Mouse (Mus musculus) spleen, adult 2 months (tissue): ENCODE data around the gene C530008M17Rik. TPM values are rescaled to one million over a fixed set of nuclear protein-coding genes. Genes with fewer than 3 reads are reported as not detected.

ENCODE experiments used
- DNase-seq, 2 experiments: peaks; one replicate each; pipeline versions ENCODE4 v3.0.0 to v3.0.0-alpha.2; 2012 to 2021; ENCODE audit warnings: low spot score in 2 of 2, low read depth in 1 of 2
- H3K27ac ChIP-seq: fragments of 200-500 bp; 2 replicates; pipeline ENCODE4 v1.5.1; 2012; ENCODE audit warnings: low read length, inconsistent platforms; ENCODE audit not compliant: insufficient read depth
- H3K27me3 ChIP-seq: fragments of 200-500 bp; 2 replicates; pipeline ENCODE4 v1.6.1; 2012; ENCODE audit warnings: mild to moderate bottlenecking, moderate library complexity, low read length, inconsistent platforms; ENCODE audit not compliant: control insufficient read depth, insufficient read depth
- H3K36me3 ChIP-seq: fragments of 200-500 bp; 2 replicates; pipeline ENCODE4 v1.6.1; 2012; ENCODE audit warnings: mild to moderate bottlenecking, low read length, inconsistent platforms; ENCODE audit not compliant: control insufficient read depth, insufficient read depth
- H3K4me1 ChIP-seq: fragments of 200-500 bp; 2 replicates; pipeline ENCODE4 v1.6.1; 2011; ENCODE audit warnings: inconsistent platforms; ENCODE audit not compliant: control insufficient read depth, insufficient read depth, insufficient read length
- H3K4me3 ChIP-seq: fragments of 200-500 bp; 2 replicates; pipeline ENCODE4 v1.5.1; 2011; ENCODE audit warnings: mild to moderate bottlenecking, inconsistent platforms; ENCODE audit not compliant: insufficient read depth, insufficient read length; ENCODE audit errors: extremely low read depth
- CTCF ChIP-seq: fragments of 200-500 bp; IDR thresholded peaks from 2 replicates; pipeline ENCODE4 v1.5.1; 2011; ENCODE audit warnings: mild to moderate bottlenecking, inconsistent platforms; ENCODE audit not compliant: insufficient read depth, insufficient read length, insufficient replicate concordance; ENCODE audit errors: extremely low read depth
- POLR2A ChIP-seq: fragments of 200-500 bp; IDR thresholded peaks from 2 replicates; pipeline ENCODE4 v1.6.1; 2011; ENCODE audit warnings: low read depth, low read length, inconsistent platforms
- WGBS: fragments of 180-500 bp; shearing (Covaris S2); methylation state at CpG from one replicate; pipeline ENCODE4 v1.1.7; 2018; 5-methylcytosine and 5-hydroxymethylcytosine counted together
- polyA plus RNA-seq: library from polyadenylated mRNA; depleted of rRNA; stranded (reverse); fragments of >200 nt; gene quantifications from 2 replicates; pipeline ENCODE4 v1.2.3, GENCODE M21; 2012

Gene C530008M17Rik
- polyA plus RNA-seq, 1 experiment = 4.2 TPM

DNA sequence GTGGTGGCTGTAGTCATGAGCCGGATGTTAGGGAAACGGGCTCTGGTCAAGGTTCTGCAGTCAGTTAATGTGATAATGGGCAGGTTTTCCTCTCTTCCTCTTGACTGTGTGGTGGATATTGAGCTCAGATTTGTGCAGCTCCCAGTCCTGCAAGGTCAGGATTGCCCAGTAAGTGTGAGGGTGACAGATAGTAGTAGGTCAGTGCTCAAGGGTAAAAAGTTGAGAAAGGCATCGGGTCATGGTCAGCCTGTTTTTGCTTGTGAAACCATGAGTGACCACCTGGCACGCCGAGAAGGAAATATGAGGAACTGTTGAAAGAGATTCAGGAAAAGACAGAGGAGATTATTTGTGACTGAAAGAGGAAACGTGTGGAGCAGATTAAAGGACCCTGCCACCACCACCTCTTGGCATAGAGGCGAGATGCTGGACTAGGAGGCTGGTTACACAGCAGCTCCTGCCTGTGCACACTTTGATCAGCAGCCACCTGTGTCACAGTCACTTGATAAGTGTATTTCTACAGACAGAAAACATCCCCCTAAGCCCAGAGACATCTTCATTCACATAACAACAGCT is 127.9 kb downstream of the C530008M17Rik start:
- no peak for TF ChIP-seq CTCF
- TF ChIP-seq POLR2A = no peak
- no peaks in the 10 kb centered on the region for H3K36me3 ChIP-seq
- no peak for DNase-seq
- H3K4me1 ChIP-seq = peaks cover under 1% of the 10 kb centered on the region; the same call in 1 of the 2 replicates
- no peaks in the 10 kb centered on the region for H3K27me3 ChIP-seq
- no peak overlapping the region for H3K4me3 ChIP-seq
- no peak overlapping the region for H3K27ac ChIP-seq
- 36% methylated on average over 7 of the region's 7 CpGs for WGBS

DNA sequence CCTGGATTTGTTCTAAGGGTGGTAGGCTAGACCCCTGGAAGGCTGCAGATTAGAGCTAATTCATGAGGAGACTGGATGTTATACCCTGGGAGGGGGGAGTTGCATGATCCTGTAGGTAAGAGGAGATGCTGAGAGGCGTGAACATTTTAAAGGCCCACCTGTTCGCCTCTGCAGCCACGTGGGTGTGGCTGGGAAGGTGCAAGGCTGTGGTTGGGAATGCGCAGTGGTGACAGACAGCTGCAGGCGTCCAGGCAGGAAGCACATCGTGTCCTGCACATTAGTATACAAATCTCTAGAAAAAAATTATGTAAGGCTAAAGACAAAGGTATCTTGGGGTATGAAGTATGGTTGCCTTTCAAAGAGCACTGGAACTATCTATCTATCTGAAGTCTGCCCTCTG is 128.7 kb downstream of the C530008M17Rik start:
- WGBS = 66% methylated on average over 6 of the region's 6 CpGs
- TF ChIP-seq CTCF (no peak), POLR2A (no peak)

DNA sequence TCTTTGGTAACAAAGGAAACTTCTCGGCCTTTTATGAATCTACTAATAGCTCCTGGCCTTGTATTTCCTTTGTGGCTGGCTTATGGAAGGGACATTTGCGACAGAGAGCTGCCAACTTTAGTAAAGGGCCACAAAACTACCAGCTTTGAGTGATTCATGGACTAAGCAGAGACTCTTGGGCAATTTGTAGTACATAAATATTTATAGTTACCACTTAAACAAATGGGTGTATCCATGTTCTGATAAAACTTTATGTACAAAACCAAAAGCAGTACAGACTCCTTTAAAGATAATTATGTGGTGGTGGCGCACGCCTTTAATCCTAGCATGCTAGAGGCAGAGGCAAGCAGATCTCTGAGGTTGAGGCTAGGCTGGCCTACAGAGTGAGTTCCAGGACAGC is 133.6 kb downstream of the C530008M17Rik start:
- TF ChIP-seq CTCF (no peak), POLR2A (no peak)
- H3K36me3 ChIP-seq = no peaks in the 10 kb centered on the region
- WGBS = 86% methylated on average over 4 of the region's 4 CpGs

More for the DNA sequence above, 128.7 kb downstream of the C530008M17Rik start:
- Histone ChIP-seq H3K4me3 (no peak overlapping the region), H3K27me3 (no peaks in the 10 kb centered on the region), H3K27ac (no peak overlapping the region), H3K36me3 (no peaks in the 10 kb centered on the region), H3K4me1 (no peaks in the 10 kb centered on the region)
- no peak for DNase-seq

DNA sequence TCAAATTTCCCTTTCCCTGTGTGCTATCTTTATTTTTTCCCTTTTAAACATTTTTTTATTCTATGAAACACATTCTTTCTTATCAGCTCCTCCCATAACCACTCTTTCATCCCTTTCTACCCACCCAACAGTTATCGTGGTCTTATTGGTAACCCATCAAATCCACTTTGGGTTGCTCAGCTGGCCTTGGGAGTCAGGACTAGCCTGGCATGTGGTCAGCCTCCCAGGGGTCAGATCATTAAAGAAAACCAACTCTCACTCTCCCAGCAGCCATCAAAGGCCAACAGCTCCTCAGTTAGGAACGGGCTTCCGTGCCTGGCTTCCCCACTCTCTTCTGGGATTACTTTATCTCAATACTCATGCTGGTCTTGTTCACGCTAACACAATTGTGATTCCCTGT is 135.0 kb downstream of the C530008M17Rik start:
- TF ChIP-seq POLR2A (no peak), CTCF (no peak)
- H3K4me3 ChIP-seq = no peak overlapping the region
- no peaks in the 10 kb centered on the region for H3K4me1 ChIP-seq
- DNase-seq = no peak
- H3K36me3 ChIP-seq = no peaks in the 10 kb centered on the region
- H3K27ac ChIP-seq = no peak overlapping the region
- H3K27me3 ChIP-seq = no peaks in the 10 kb centered on the region
- WGBS = 87% methylated on average over 4 of the region's 4 CpGs

More for the DNA sequence above, 133.6 kb downstream of the C530008M17Rik start:
- Histone ChIP-seq H3K4me3 (no peak overlapping the region), H3K27me3 (no peaks in the 10 kb centered on the region), H3K27ac (no peak overlapping the region), H3K4me1 (no peaks in the 10 kb centered on the region)
- no peak for DNase-seq

DNA sequence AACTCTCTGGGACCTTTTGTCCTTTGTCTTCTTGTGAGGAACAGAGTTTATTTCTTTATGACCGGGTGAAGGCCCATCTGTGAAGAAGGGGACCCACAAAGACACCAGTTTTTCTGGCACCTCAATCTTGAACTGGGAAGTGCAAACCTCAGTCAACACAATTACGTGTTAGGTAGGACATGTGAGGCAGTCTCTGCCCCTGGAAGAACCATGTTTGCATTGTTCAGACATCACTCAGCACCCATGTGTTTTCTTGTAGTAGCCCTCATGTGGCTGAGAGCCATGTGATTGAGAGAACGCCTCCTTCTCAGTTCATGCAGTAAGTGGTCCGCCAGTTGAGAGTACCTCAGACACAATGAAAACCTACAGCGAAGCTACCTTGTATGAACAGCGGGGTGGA is 136.4 kb downstream of the C530008M17Rik start:
- no peak overlapping the region for H3K4me3 ChIP-seq
- no peaks in the 10 kb centered on the region for H3K27me3 ChIP-seq
- H3K27ac ChIP-seq = no peak overlapping the region
- H3K36me3 ChIP-seq = no peaks in the 10 kb centered on the region
- 96% methylated on average over 6 of the region's 6 CpGs for WGBS
- DNase-seq = no peak
- no peaks in the 10 kb centered on the region for H3K4me1 ChIP-seq
- no peak for TF ChIP-seq POLR2A
- TF ChIP-seq CTCF = no peak

DNA sequence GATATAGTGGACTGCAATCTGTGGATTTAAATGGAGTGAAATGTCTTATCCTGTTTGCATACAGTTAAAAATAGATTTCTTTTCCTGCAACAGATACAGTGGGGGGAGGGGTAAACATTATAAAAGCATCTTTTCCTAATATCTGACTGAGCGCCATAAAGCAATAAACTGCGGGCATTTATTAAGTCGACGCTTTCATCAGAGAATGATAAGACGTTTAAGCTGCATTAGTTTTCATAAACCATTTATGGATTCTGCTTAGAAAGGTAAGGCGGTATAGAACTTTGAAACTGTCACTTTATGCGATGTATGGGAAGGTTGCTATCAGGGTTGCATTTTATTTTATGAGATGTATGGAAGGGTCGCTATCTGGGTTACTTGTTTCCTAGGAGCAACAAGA is 141.7 kb downstream of the C530008M17Rik start:
- Histone ChIP-seq H3K27ac (no peak overlapping the region), H3K4me3 (no peak overlapping the region), H3K36me3 (no peaks in the 10 kb centered on the region), H3K27me3 (no peaks in the 10 kb centered on the region), H3K4me1 (no peaks in the 10 kb centered on the region)
- TF ChIP-seq CTCF (no peak), POLR2A (no peak)
- 93% methylated on average over 8 of the region's 8 CpGs for WGBS
- no peak for DNase-seq

DNA sequence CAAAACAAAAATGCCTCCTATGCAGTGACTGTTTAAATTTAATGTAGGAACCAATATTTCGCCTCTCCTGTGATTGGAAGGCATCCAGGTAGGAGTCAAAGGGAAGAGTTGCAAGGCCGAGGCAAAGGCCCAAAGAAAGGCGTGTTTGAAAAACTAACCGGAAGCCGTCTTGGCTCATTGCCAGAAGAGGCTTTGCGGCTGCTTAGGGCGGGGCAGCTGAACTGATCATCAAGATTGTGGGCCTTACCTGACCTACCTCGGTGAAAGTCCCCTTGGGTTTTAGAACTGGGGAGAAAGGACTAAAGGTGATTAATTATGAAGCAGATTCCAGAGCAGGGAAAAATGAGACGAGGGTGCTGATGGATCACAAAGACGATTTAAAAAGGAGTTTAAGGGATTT is 143.2 kb downstream of the C530008M17Rik start:
- H3K4me3 ChIP-seq = no peak overlapping the region
- H3K27me3 ChIP-seq = no peaks in the 10 kb centered on the region
- TF ChIP-seq CTCF (no peak), POLR2A (no peak)
- no peaks in the 10 kb centered on the region for H3K36me3 ChIP-seq
- no peak for DNase-seq
- no peaks in the 10 kb centered on the region for H3K4me1 ChIP-seq
- no peak overlapping the region for H3K27ac ChIP-seq
- 71% methylated on average over 10 of the region's 10 CpGs for WGBS
